Mouse (Mus musculus): ENCODE results near the gene Trpm8.

The Trpm8 gene

DNA sequence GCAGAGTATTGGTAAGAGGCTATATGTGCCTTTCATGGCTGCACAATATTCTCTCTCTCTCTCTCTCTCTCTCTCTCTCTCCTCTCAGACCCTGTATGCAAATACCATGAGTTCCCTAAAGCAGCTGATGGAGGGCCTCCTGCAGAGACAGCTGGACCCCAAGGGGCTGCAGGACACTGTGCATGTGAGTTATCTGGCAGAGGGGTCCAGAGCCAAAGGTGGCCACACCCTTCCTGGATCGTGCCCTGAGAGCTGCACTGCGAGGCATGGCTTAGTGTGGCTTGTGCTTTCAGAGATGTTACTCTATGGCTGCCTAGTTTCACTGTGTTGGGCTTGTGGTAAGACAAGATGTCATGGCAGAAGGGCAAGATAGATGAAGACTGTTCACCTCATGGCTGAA, 29.8 kb upstream of the Trpm8 start:
- DNase-seq (ENCODE audit: low read depth, low spot score): no peak

DNA sequence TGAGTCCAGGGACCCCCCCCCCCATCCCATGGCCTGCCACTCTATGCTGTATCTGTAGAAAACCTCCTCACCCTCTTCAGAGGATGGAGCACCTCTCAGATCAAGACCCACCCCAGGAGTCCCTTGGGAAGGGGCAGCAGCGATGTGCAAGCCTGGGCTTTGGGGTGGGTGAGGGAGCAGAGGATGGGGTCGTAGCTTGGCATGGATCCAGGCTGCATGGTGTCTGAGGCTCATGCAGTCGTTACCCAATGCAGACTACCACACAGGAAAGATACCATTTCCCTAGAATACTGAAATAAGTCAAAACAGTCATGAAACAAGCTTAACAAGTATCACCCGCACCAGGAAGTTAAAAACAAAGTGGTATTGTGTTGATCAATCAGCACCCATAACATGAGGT, 28.8 kb upstream of the Trpm8 start:
- no peak for DNase-seq (ENCODE audit: low read depth, low spot score)

DNA sequence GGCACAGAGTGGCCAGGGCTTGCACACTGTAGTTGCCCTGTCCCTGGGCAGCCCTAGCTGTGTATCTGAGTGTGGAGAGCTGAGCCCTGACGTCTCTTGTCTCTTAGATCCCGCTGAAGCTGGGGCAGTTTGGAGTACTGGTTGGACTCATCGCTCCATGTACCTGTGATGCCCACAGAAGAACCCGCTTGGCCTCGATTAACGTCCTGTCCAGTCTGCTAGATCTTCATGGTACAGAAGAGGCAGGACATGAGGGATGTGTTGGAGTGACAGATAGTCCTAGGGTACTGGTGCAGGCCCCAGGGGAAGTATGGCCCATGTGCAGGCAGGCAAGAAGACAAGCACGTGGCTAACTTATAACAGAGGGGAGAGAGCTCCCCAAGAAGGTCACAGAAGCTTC, 27.9 kb upstream of the Trpm8 start:
- no peak for DNase-seq (ENCODE audit: low read depth, low spot score)

DNA sequence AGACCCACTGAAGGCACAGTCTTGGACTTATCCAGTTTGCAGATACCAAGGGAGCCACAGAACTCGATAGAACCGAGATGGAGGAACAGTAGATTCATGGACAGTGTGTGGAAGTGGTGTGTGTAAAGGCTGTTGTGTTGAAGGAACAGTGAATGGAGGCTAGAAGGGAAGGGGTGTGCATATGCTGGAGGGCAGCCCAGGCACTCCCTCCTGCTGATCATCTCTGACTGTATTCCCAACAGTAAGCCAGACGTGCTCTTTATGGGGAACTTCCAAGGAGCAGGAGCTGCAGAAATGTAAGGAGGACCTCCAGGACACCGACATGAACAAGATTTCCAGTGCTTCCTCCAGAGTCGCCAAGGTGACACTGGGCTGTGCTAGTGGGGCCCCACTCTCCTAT, 27.4 kb upstream of the Trpm8 start:
- no peak for DNase-seq (ENCODE audit: low read depth, low spot score)

DNA sequence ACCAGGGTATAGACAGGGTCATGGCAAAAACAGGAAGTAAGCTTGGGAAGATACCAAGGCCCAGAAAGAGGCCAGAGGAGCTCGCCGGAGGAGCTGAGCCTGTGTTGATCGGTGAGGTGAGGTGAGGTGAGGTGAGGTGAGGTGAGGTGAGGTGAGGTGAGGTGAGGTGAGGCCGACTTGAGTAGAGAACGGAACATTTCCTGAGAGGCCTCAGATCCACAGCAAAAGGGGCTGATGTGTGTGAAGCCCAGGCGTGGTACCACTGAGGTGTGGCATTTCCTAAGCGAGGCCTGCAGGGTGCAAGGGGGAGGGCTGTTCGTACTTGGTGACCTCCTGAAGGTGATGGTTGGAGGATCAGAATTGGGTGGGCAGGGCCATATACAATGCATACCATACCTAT, 24.4 kb upstream of the Trpm8 start:
- DNase-seq (ENCODE audit: low read depth, low spot score): no peak

DNA sequence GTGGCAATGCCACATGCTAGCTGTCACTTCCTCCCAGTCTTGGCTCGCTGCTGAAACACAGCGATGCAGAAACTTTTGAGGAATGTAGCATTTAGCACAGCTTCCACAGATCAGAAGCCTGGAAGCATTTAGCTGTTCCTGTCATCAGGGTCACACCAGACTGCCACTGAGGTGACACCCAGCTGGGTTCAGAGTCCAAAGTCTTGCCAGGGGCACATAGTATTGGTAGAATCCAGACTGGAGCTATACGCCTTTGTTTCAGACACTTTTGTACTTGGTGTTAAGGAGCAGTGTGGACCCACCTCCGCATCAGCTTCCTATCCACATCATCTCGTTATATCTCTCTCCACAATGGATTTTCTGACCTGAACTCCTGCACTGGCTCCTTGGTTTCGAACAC, 23.9 kb upstream of the Trpm8 start:
- no peak for DNase-seq (ENCODE audit: low read depth, low spot score)

DNA sequence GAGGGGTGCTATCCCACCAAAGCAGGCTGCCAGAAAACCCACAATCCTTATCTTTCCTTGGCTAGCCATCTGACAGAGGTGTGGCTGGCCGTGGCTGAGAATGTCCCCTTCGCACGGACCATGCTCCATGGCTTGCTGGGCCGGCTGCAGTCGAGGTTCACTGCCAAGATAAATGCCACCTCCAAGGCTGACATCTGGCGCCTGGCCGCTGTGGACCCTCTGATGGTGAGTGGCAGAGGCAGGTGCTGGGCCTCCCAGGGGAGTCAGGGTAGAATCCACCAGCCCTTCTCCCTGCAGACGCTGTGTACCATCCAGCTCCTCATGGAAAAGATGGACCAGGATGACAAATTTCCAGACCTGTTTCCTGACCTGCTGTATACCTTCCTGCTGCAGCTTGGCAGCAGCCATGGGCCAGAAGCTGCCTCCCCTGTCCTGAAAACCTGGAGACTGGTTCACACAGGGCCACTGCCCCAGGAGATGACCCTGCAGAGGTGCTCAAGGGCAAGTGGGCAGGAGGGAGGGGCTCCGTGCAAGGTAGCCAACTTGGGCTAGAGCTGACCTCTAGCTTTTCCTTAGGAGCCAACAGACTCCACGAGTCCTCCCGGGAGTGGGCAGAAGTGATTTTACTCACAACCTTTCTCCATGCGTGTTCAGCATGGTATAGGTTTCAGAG, 22.5 kb upstream of the Trpm8 start:
- no peak for DNase-seq (ENCODE audit: low read depth, low spot score)

DNA sequence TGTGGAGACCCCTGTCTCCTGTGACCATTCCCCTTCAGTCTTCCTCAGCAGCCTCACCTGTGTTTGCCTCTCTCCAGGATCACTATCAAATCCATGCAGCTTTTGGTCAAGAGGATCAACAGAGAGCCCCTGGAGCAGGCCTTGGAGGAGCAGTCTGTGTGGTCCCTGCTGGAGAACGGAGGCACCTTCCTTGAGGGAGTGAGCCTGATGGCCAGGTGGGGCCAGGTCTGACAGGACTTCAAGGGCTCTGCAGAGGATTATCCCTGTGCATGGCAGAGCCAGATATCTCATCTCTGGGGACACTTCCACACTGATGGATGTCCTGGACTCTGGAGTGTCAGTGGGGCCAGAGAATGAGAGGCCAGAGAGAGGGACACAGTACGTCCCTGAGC, 22.0 kb upstream of the Trpm8 start:
- no peak for DNase-seq (ENCODE audit: low read depth, low spot score)

DNA sequence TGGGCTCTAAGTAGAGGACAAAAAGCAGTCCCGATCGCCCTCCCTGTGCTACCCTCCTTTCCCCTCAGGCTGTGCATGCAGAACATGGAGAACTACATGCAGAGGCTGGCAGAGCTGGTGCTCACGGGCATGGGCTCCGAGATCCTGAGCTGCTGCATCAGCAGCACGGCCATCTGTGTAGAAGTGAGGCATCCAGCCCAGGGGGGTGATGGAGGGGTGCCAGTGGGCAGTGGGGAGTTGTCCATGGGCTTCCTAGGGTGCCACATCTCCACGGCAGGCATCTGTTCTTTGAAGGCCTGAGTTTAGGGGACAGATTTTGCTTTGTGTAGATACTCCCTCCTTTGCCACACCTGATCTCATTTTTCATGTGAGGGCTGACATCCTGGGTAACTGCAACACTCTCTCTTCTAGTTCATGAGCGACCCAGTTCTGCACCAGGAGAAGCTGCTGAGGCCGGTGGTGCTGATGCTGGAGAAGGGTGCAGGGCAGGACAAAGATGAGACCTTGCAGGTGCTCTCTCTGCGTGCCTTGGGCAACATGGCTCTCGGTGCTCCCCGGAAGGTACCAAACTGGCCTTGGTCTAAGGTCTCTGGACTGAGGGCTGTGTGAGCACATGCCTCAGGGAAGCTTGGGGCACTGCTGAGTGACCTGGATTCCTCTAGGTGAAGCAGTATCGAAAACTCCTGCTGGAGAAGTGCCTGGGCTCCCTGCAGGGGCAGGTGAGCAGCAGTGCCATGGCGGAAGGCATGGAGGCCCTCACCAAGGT, 21.3 kb upstream of the Trpm8 start:
- DNase-seq (ENCODE audit: low read depth, low spot score): no peak

DNA sequence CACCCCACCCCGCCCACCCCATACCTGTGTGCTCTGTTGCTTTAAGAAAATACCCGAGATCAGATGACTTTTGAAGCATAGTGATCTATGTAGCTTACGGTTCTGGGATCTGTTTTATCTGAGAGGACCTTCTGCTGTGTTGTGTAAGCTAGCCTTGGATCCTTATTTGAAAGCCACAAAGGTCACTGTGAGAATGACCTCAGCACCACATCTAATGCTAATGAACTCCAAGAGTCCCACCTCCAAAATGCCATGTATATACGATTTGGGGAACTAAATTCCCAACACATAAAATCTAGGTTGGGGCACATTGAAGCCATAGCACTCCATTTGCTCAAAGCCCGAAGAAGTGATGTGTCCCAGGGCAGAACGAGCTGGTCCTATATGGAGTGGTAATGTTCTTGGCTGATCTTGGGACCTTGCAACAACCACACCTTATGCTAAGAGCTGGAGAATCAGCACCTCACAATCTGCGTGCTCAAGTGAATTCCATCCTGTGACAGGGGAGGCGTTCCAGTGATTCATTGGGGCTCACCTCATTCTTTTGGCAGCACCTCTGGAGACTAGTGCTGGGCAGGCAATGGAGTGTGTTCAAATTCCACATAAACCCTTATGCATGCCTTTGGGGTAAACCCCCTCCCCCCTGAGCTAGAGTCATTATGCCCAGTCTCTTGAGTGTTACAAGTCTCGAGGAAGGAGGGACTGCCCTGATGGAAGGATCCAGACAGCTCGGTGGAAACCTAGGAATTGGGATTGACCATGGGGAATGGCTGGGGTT, 20.4 kb upstream of the Trpm8 start:
- no peak for DNase-seq (ENCODE audit: low read depth, low spot score)

DNA sequence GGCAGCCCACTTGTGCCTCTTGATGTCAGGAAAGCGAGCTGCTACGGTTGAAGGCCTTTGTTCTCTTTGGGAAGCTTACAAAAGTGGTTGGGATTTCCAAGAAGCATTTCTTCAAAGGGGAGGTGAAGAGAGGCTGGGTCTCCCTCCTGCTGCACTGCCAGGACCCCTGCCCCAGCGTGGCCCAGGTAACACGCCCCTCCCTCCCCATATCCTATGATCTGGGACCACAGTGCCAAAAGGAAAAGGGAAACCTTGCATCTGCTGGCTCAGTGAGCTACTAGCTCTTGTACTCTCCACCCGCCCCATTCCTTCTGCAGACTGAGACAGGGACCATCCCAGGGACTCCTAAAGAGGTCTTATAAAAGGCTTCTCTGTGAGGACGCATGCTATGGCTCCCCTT, 19.8 kb upstream of the Trpm8 start:
- DNase-seq (ENCODE audit: low read depth, low spot score): no peak

DNA sequence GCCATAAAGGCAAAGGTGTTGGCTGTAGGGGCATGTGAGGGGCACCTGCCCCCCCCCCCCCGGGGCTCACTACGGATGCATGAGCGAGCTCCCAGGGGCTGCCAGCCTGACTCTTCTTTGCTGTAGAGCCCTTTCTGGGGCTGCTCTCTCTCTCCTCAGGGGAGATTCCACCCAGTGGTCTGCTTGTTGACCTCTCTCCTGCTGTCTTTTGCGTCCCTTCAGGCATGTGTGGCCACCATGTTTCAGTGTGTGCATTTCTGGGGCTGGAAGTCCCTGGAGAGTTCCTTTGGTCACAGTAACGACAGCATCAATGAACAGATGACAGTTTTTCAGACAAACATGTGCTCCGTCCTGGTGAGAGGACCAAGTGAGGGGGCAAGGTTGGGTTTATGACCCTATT, 19.1 kb upstream of the Trpm8 start:
- DNase-seq (ENCODE audit: low read depth, low spot score): no peak

DNA sequence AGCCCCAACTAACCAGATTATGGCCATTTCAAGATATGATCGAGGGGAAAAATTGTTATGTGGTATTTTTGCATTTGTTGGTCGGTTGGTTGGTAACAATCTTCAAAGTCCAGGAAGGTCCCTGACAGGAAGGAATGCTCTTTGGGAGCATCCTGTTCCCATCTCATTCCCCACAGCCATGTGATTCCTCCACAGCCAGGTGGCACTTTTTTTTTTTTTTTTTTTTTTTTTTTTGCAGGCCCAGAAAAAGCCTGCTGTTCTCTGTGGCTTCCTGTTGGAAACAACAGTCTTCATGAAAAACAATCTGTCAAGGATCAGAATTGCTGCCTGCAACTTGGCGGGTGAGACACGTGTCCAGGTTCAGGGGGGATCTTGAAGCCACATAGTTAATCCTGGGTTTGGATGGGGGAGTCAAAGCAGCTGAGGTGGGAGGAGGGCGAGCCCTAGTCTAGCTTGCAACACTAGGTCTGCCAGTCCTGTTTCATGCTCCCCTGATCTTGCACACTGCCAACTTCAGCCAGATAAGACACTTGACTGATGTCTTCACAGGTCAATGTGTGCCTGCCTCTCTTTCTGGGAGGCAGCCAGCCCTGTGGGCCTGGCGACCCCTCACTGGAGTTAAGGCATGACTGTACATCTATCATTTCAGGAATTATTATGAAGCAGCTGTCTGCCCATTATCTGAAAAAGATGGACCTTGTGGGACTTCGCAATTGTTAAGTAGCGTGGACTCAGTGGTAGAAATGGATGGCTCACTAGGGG, 18.4 kb upstream of the Trpm8 start:
- no peak for DNase-seq (ENCODE audit: low read depth, low spot score)

DNA sequence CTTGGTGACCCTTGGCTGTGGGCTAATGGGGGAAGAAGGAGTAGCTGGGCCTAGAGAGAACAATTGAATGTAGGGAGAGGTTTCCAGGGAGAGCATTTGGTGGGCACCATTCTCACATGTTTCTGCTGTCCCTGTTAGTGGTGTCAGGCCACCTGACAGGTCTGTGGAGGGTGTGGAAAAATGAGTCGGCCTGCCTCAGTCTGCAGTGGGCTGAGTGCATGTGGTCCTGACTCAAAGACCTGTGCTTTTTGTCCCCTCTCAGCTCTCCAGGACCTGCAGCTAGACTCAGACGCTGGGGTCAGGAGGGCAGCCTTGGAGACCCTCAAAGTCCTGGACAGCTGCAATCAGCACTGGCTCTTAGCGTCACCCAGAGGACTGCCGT, 17.8 kb upstream of the Trpm8 start:
- no peak for DNase-seq (ENCODE audit: low read depth, low spot score)

DNA sequence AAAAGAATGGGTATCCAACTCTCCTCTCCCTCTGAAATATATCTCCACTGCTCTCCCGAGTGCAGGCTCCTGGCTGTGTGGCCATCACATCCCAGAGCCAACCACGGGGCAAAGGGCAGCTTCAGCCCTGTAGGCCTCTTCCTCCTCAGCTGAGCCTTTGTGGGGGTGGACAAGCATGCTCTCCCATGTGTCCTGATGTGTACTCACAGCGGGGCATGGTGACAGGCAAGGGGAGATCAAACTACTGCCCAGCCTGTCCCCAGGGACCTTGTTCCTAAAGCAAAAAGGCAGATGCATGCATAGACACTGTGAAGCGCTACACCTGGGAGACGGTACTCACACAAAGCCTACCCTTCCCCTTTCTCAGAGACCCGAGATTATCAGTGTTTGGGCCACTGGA, 17.3 kb upstream of the Trpm8 start:
- no peak for DNase-seq (ENCODE audit: low read depth, low spot score)

DNA sequence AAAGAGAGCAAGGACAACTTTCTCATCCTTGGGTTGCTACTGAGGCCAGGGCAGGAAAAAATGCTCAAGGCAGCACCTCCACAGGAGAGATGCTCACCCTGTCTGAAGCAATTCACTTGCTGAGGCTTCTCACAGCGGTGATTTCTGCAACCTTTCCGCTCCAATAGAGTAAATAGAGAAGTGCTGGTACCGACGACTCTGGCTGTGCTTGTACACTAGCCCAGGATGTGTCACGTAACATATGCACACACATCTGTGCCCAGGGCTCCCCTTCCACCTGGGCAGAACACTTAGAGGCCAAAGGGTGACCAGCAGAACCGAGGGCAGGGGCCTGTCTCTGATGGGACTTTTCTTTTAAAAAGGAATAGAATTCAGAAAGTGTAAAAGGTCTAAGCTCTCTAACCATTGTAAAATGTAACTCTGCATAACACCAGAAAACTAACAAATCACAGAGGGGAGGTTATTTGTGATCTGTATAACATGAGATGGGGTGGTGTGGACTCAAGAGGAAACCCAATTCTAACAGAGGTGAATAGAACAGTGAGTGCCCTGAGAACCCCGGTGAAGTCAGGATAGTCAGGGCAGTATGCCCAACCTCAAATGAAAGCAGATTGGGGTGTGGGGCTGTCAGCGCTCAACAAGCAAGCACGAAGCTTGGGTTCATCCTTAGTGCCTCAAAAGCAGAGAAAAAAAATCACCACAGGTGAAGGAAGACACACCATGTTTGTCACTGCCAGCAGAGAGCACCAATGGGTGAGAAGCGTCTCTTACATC, 16.7 kb upstream of the Trpm8 start:
- no peak for DNase-seq (ENCODE audit: low read depth, low spot score)

DNA sequence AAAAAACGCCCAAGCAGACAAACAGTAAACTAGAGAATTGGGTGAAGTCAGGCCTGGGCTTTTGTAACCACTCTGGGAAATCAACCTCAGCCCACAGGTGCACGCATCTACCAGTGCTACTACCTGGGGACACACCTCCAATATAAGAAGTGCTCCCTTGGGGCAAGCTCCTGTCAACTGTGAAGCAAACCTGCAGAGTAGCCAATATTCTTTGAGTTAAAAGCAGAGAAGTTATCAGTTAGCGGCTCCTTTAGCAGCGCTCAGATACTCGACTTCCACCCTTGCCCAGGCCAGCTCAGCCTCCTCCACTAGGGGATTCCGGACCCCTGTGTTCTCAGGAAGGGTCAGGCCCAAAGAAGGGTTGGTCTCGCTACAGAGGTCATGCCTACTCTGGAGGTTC, 15.8 kb upstream of the Trpm8 start:
- DNase-seq (ENCODE audit: low read depth, low spot score): no peak

DNA sequence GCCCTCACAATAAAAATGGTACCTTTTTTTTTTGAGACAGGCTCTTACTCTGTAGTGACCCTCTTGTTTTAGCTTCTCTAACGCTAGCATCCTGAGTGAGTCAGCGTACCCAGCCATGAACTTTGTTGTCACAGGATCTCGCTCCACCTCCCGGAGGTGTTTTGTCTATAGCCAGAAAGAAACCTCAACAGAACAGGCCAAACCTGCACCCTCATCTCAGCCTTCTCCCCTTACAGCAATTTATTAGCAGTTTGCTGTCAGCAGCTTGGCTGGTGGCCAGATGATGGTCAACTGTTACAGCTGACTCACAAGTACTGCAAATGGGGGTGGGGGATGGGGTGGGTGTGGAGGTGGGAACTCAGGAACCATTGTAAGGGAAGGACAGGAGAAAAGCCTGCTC, 15.2 kb upstream of the Trpm8 start:
- no peak for DNase-seq (ENCODE audit: low read depth, low spot score)

DNA sequence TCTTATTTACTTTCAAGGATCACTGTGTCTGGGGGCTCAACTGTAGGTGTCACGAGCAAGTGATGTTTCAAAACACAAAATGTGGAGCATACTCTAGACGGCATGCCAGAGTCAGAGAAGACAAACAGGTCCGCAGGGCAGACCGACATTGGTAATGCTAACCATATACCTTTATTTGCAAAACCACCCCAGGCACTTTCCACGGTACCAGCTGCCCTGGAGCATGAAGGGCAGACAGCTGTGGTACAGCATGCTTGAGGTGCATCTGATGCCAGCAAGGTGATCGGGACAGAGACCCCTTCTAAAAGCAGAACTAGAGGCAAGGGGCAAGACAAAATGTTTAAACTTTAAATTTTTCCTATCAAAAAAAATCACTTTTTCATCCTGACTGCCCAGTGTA, 14.5 kb upstream of the Trpm8 start:
- DNase-seq (ENCODE audit: low read depth, low spot score): no peak

DNA sequence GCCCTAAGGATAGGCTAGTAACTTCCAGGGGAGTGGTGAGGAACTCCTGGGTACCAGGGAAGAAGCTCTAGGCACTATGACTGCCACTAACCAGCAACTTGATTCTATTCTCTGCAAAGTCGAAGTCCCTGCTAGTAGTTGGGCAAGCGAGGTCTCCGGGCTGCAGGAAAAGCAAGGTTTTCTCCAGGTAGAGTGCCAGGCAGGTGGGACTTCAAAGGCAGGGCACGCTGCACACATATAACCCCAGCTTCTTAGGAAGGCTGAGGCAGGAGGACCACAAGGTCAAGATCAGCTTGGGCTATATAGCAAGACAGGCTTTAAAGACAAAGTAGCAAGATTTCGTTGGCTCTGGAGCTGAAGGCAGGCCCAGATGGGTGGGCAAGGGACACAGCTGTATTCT, 13.7 kb upstream of the Trpm8 start:
- DNase-seq (ENCODE audit: low read depth, low spot score): no peak

DNA sequence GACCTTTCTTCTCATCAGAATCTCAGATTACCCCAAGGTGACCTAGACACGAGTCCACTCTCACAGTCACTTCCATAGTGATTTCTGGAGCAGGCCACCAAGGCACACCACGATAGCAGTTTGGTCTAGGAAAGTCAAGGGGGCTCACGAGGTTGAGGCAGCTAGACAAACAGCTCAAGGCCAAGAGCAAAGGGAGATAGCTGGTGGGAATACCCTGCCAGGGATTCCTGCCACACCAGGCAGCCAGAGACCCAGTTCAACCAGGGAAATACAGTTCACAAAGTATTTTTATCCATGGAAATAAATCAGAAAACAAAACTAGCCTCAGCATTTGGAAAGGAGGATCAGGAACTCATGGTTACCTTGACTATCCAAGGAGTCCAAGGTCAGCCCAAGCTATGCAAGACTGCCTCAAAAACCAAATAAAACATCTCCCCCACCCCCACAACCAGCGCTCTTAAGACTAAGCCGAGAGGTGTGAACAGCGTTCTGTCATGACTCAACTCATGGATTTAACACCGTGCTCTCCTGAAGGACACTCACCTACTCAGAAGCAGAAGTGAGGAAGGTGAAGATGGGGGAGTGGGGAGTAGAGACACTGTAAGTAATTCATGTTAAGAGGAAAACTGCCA, 13.1 kb upstream of the Trpm8 start:
- no peak for DNase-seq (ENCODE audit: low read depth, low spot score)

Data from CD4-positive, CD25-positive, alpha-beta regulatory T cell, adult 2 months (primary cell).